Mouse (Mus musculus): Measurements from ENCODE around the gene Far1. TPM values are rescaled to one million over a fixed set of nuclear protein-coding genes. Genes with fewer than 3 reads are reported as not detected.

Gene Far1
- total RNA-seq, 2 experiments from 2014 or later, result 121 to 125 TPM

- intact Hi-C loops (cut with DNase I), result loop anchor here (10.0 kb wide), 1 partner anchor 138 kb away; no protein-coding TSS in a partner anchor
- Histone ChIP-seq H3K27ac (peak overlapping the region; percentile 83), H3K4me3 (peak overlapping the region; percentile 90)
- no peak for DNase-seq (ENCODE audit: extremely low spot score in 1 of 2, low spot score in 2 of 2)
- TF ChIP-seq CTCF (IDR thresholded peaks at IDR 0.05), result no peak
These were observed 928 bp upstream of the Far1 start for GRCm38 (mm10) chr7:113512527-113513285.

DNA sequence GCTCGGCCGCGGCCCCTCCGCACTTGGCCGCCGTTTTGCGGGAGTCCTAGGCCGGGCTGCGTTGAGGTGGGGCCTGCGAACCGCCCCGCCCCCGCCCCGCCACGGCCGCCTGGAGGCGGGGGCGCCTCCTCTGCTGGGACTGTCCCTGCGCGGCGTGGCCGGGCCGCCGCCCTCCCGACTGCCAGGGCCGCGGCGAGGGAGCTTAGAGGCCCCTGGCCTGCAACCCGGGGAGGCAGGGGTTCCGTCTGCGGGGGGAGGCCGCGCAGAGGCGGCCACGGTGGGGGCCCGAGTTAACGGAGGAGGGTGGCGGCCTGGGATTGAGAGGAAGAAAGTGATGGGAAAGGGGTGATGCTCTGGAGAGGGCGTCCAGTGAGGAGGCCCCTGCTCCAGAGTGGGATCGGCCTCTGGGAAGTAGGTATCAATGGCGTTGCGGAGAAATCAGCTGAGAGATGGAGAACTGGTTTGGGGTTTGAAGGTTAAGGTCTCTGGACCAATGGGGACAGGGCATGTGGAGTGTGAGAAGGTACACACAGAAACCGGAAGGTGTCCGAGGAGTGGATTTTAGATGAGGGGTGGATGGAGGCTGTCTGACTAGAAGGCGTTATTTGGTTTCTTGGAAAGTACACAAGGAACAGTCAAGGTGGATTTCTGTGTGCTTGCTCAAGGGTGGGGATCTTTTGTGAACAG, 472 bp downstream of the Far1 start:
- peak overlapping the region; percentile 90 for H3K4me3 ChIP-seq
- no peak for TF ChIP-seq CTCF (IDR thresholded peaks at IDR 0.05)
- intact Hi-C loops (cut with DNase I), result loop anchor here (10.0 kb wide), 1 partner anchor 139 kb away; no protein-coding TSS in a partner anchor
- DNase-seq (ENCODE audit: extremely low spot score in 1 of 2, low spot score in 2 of 2), result no peak
- peak overlapping the region; percentile 91 for H3K27ac ChIP-seq

GRCm38 (mm10) chr7:113515831-113516230, 2.2 kb downstream of the Far1 start:
- H3K27ac ChIP-seq, result no peak overlapping the region
- no peak overlapping the region for H3K4me3 ChIP-seq
- no peak for TF ChIP-seq CTCF (IDR thresholded peaks at IDR 0.05)
- intact Hi-C loops (cut with DNase I), result loop anchor here (10.0 kb wide), 1 partner anchor 141 kb away; no protein-coding TSS in a partner anchor
- no peak for DNase-seq (ENCODE audit: extremely low spot score in 1 of 2, low spot score in 2 of 2)

GRCm38 (mm10) chr7:113518419-113518818, 4.8 kb downstream of the Far1 start:
- intact Hi-C loops (cut with DNase I), result loop anchor here (10.0 kb wide), 1 partner anchor 144 kb away; no protein-coding TSS in a partner anchor
- Histone ChIP-seq H3K27ac (no peak overlapping the region), H3K4me3 (no peak overlapping the region)
- TF ChIP-seq CTCF (IDR thresholded peaks at IDR 0.05), result no peak
- no peak for DNase-seq (ENCODE audit: extremely low spot score in 1 of 2, low spot score in 2 of 2)

GRCm38 (mm10) chr7:113518961-113519360, 5.3 kb downstream of the Far1 start:
- H3K4me3 ChIP-seq, result no peak overlapping the region
- no peak for DNase-seq (ENCODE audit: extremely low spot score in 1 of 2, low spot score in 2 of 2)
- no peak overlapping the region for H3K27ac ChIP-seq
- TF ChIP-seq CTCF (IDR thresholded peaks at IDR 0.05), result no peak
- intact Hi-C loops (cut with DNase I), result loop anchor here (10.0 kb wide), 1 partner anchor 144 kb away; no protein-coding TSS in a partner anchor

DNA sequence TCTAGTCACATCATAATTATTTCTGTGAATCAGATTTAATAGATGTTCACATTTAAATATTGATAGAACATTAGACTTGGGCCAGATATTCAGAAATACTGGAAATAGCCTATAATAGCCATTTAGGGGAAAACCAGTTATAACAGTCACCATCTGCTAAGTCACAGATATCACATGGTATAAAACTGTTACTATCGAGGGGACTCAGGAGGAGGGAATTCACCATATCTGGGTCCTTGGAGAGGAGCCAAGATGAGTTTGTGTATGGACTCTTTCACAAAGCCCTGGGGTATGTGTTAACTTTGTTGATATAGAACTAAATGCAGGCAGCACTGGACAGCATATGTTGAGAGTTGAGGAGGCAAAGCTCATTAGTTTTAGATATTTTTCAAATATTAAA, 29.5 kb downstream of the Far1 start:
- intact Hi-C loops (cut with DNase I), result no loop called here
- no peak for TF ChIP-seq CTCF (IDR thresholded peaks at IDR 0.05)
- H3K4me3 ChIP-seq, result no peak overlapping the region
- DNase-seq (ENCODE audit: extremely low spot score in 1 of 2, low spot score in 2 of 2), result no peak
- H3K27ac ChIP-seq, result no peak overlapping the region

DNA sequence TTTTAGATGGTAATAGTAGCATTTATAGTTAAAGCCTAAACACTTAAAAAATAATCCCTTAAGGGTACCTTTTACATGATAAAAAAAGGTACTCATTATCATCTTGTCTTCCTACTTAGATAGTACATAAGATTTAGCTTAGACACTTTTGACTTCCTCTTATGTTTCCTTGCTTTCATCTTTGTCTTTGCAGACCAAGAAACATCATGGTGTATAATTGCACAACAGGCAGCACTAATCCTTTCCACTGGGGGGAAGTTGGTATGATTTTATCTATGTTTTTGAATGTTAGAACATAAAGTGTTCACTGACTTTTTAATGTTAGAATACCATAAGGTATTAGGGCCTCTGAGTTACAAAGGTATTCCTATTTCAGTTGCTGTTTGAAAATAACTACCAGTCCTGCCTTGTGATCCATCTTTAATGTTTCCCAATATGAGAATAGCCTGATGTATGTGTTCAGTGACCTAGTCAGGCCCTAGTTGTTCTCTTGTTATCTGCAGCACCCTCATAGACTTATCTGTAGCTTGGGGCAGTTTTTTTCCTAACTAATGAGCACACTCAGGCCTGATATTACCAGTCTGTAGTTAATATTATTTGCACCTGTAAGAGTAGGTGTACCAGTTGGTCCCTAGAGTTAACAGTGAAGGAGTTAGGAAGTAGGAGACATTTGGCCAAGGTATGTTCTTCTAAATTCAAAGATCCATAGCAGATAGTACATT, 38.3 kb downstream of the Far1 start:
- DNase-seq (ENCODE audit: extremely low spot score in 1 of 2, low spot score in 2 of 2), result no peak

GRCm38 (mm10) chr7:113552508-113552907, 38.9 kb downstream of the Far1 start:
- H3K4me3 ChIP-seq, result no peak overlapping the region
- no peak overlapping the region for H3K27ac ChIP-seq
- DNase-seq (ENCODE audit: extremely low spot score in 1 of 2, low spot score in 2 of 2), result no peak
- TF ChIP-seq CTCF (IDR thresholded peaks at IDR 0.05), result no peak
- intact Hi-C loops (cut with DNase I), result no loop called here

More for the DNA sequence above, 38.3 kb downstream of the Far1 start:
- no peak for TF ChIP-seq CTCF (IDR thresholded peaks at IDR 0.05)
- intact Hi-C loops (cut with DNase I), result no loop called here
- Histone ChIP-seq H3K4me3 (no peak overlapping the region), H3K27ac (no peak overlapping the region)

GRCm38 (mm10) chr7:113556138-113556537, 42.5 kb downstream of the Far1 start:
- no peak for DNase-seq (ENCODE audit: extremely low spot score in 1 of 2, low spot score in 2 of 2)
- no peak overlapping the region for H3K4me3 ChIP-seq
- intact Hi-C loops (cut with DNase I), result no loop called here
- no peak for TF ChIP-seq CTCF (IDR thresholded peaks at IDR 0.05)
- H3K27ac ChIP-seq, result no peak overlapping the region

- intact Hi-C loops (cut with DNase I), result no loop called here
- no peak overlapping the region for H3K4me3 ChIP-seq
- H3K27ac ChIP-seq, result no peak overlapping the region
- no peak for DNase-seq (ENCODE audit: extremely low spot score in 1 of 2, low spot score in 2 of 2)
- no peak for TF ChIP-seq CTCF (IDR thresholded peaks at IDR 0.05)
These were observed 53.3 kb downstream of the Far1 start for GRCm38 (mm10) chr7:113566892-113567291.

GRCm38 (mm10) chr7:113571121-113571520, 57.5 kb downstream of the Far1 start:
- TF ChIP-seq CTCF (IDR thresholded peaks at IDR 0.05), result no peak
- intact Hi-C loops (cut with DNase I), result no loop called here
- DNase-seq (ENCODE audit: extremely low spot score in 1 of 2, low spot score in 2 of 2), result no peak
- H3K4me3 ChIP-seq, result no peak overlapping the region
- H3K27ac ChIP-seq, result no peak overlapping the region

- Histone ChIP-seq H3K27ac (no peak overlapping the region), H3K4me3 (no peak overlapping the region)
- intact Hi-C loops (cut with DNase I), result no loop called here
- TF ChIP-seq CTCF (IDR thresholded peaks at IDR 0.05), result no peak
- no peak for DNase-seq (ENCODE audit: extremely low spot score in 1 of 2, low spot score in 2 of 2)
These were observed 59.1 kb downstream of the Far1 start for GRCm38 (mm10) chr7:113572741-113573140.
